ENCODE assay signal across 12 mouse cellular contexts in genomic region chr9:80202374-80203060, GRCm38 (mm10). TPM values are rescaled to one million over a fixed set of nuclear protein-coding genes. Genes with fewer than 3 reads are reported as not detected.
DNase-seq lines count a peak whose midpoint lies in the region; ATAC-seq and TF ChIP-seq lines count a peak whose summit lies in the region.
"Had no signal": no experiment of that assay in that cellular context is flagged by ENCODE, and none has a peak within 500 bp of the region (broad histone marks: within the 10 kb centered on the region; RNA-seq: fewer than 3 reads in every experiment).

No protein-coding gene starts in this region.

- no peaks in the 10 kb centered on the region for H3K9me3 ChIP-seq in hindbrain, embryonic 16.5 days (ENCODE audit: control insufficient read depth, low read length)
- H3K9me3 ChIP-seq in midbrain, embryonic 16.5 days (replicated peaks; ENCODE audit: control insufficient read depth, low read length, poor library complexity, severe bottlenecking): no peaks in the 10 kb centered on the region
- no peaks in the 10 kb centered on the region for H3K9me3 ChIP-seq in liver, embryonic 12.5 days (replicated peaks)
- H3K9me3 ChIP-seq: stomach, embryonic 15.5 days had no signal

- H3K9ac ChIP-seq in hindbrain, embryonic 16.5 days (ENCODE audit: low read depth, low read length): no peak overlapping the region
- H3K9ac ChIP-seq in midbrain, embryonic 16.5 days (ENCODE audit: low read depth, low read length): no peak overlapping the region
- no peak overlapping the region for H3K9ac ChIP-seq in liver, embryonic 12.5 days
- H3K9ac ChIP-seq: liver, embryonic 14.5 days; stomach, embryonic 15.5 days had no signal

- H3K4me3 ChIP-seq in gastrocnemius, adult 2 months: no peak overlapping the region
- H3K4me3 ChIP-seq in hindbrain, embryonic 16.5 days (ENCODE audit: low read length): no peak overlapping the region
- no peak overlapping the region for H3K4me3 ChIP-seq in midbrain, embryonic 16.5 days (ENCODE audit: low read depth, low read length)
- no peak overlapping the region for H3K4me3 ChIP-seq in liver, embryonic 12.5 days
- H3K4me3 ChIP-seq: stomach, embryonic 15.5 days had no signal

- WGBS in hindbrain, embryonic 16.5 days: 77% methylated on average over 14 of the region's 14 CpGs
- WGBS in midbrain, embryonic 16.5 days: 80% methylated on average over 14 of the region's 14 CpGs
- 83% methylated on average over 14 of the region's 14 CpGs for WGBS in liver, embryonic 12.5 days (ENCODE audit: insufficient replicate concordance)

- H3K36me3 ChIP-seq in hindbrain, embryonic 16.5 days (ENCODE audit: control insufficient read depth, insufficient read depth, low read length): no peaks in the 10 kb centered on the region
- no peaks in the 10 kb centered on the region for H3K36me3 ChIP-seq in midbrain, embryonic 16.5 days (ENCODE audit: control insufficient read depth, insufficient read depth, low read length)
- H3K36me3 ChIP-seq in liver, embryonic 12.5 days: no peaks in the 10 kb centered on the region
- H3K36me3 ChIP-seq: stomach, embryonic 15.5 days had no signal

- no peak overlapping the region for H3K4me2 ChIP-seq in hindbrain, embryonic 16.5 days (ENCODE audit: low read length)
- no peak overlapping the region for H3K4me2 ChIP-seq in midbrain, embryonic 16.5 days (ENCODE audit: low read length)
- H3K4me2 ChIP-seq in liver, embryonic 12.5 days: no peak overlapping the region
- H3K4me2 ChIP-seq: stomach, embryonic 15.5 days had no signal

- H3K4me1 ChIP-seq in hindbrain, embryonic 16.5 days (ENCODE audit: control insufficient read depth, insufficient read depth, low read depth, low read length): no peaks in the 10 kb centered on the region
- peaks cover 5% of the 10 kb centered on the region for H3K4me1 ChIP-seq in midbrain, embryonic 16.5 days (ENCODE audit: control insufficient read depth, insufficient read depth, low read length)
- no peaks in the 10 kb centered on the region for H3K4me1 ChIP-seq in liver, embryonic 12.5 days
- H3K4me1 ChIP-seq: stomach, embryonic 15.5 days had no signal

- no peak overlapping the region for H3K27ac ChIP-seq in gastrocnemius, adult 2 months
- no peak overlapping the region; the same call in 1 of the 2 replicates for H3K27ac ChIP-seq in hindbrain, embryonic 16.5 days (ENCODE audit: low read depth, low read length)
- peak overlapping the region; percentile 42; the same call in 1 of the 2 replicates for H3K27ac ChIP-seq in midbrain, embryonic 16.5 days (ENCODE audit: low read length)
- no peak overlapping the region for H3K27ac ChIP-seq in liver, embryonic 12.5 days
- H3K27ac ChIP-seq: kidney, postnatal 0 days; liver, embryonic 14.5 days; stomach, embryonic 15.5 days had no signal

- DNase-seq in gastrocnemius, adult 2 months: peak; percentile 41
- no peak for DNase-seq in gastrocnemius, adult 8-10 months (ENCODE audit: low spot score in 2 of 2)
- DNase-seq in kidney, postnatal 36 days: peak; percentile 42 to 68
- no peak for DNase-seq in kidney, adult 8-10 months
- no peak for DNase-seq in left cerebral cortex, adult 8-10 months (ENCODE audit: low spot score in 2 of 2)
- DNase-seq: cerebellum, adult 18-20 months had no signal

- no peaks in the 10 kb centered on the region for H3K27me3 ChIP-seq in hindbrain, embryonic 16.5 days (replicated peaks; ENCODE audit: control insufficient read depth, insufficient read depth, low read length)
- no peaks in the 10 kb centered on the region for H3K27me3 ChIP-seq in midbrain, embryonic 16.5 days (ENCODE audit: control insufficient read depth, insufficient read depth, low read depth, low read length)
- no peaks in the 10 kb centered on the region for H3K27me3 ChIP-seq in liver, embryonic 12.5 days (replicated peaks)
- H3K27me3 ChIP-seq: stomach, embryonic 15.5 days had no signal

- TF ChIP-seq CTCF in gastrocnemius, adult 2 months (IDR thresholded peaks at IDR 0.05): no peak

- ATAC-seq in hindbrain, embryonic 16.5 days: peak; percentile 79
- ATAC-seq in midbrain, embryonic 16.5 days: peak; percentile 54
- ATAC-seq in liver, embryonic 12.5 days: no peak

- intact Hi-C loops in gastrocnemius, adult 2 months (cut with DNase I): no loop called here

RNA-seq across cellular contexts. Expression of gene Myo6, which starts 37.7 kb away (rescaled TPM):
- total RNA-seq in gastrocnemius, adult 2 months (2021): 1 to 10 TPM; 7.3 to 8.3 TPM
- 10 to 100 TPM in 1 of 4 experiments, 1 to 10 TPM in 3; 5.2 to 10.1 (median 7.6) TPM for total RNA-seq in gastrocnemius, adult 8-10 months (2022)
- polyA plus RNA-seq in hindbrain, embryonic 16.5 days (2015; fragmentation: Nextera tagmentation; extraction: Ambion mirVana): 24.4 and 26.8 TPM in 2 replicates
- 20.3 and 22.7 TPM in 2 replicates for polyA plus RNA-seq in midbrain, embryonic 16.5 days (2015; fragmentation: Nextera tagmentation; extraction: Ambion mirVana)
- polyA plus RNA-seq in liver, embryonic 12.5 days (2016; fragmentation: Nextera tagmentation; extraction: Ambion mirVana): 4.4 and 4.8 TPM in 2 replicates
- total RNA-seq in left cerebral cortex, adult 8-10 months (2022): 10 to 100 TPM; 72.1 to 82.8 (median 74.8) TPM

Comparison
In these comparisons a context has a peak if more than half of its experiments do, and no peak if none do; other contexts are left out.
1. DNase-seq: peak in gastrocnemius, adult 2 months (single experiment) and kidney, postnatal 36 days (2 of 2); none in gastrocnemius, adult 8-10 months (0 of 2), kidney, adult 8-10 months (0 of 2) and left cerebral cortex, adult 8-10 months (0 of 2).
2. RNA of gene Myo6, which starts 37.7 kb away (total RNA-seq): 72.1 to 82.8 TPM in left cerebral cortex, adult 8-10 months; 5.2 to 10.1 TPM in gastrocnemius, adult 8-10 months and 7.3 to 8.3 TPM in gastrocnemius, adult 2 months; every median in the first group is over 4 times any median in the second.